Mouse (Mus musculus): ENCODE data around the gene Syt2. TPM values are rescaled to one million over a fixed set of nuclear protein-coding genes. Genes with fewer than 3 reads are reported as not detected.

Syt2 gene
- polyA plus RNA-seq, 1 experiment, result not detected

GRCm38 (mm10) chr1:134614554-134614953 is 31.9 kb upstream of the Syt2 start:
- TF ChIP-seq CTCF (IDR thresholded peaks at IDR 0.05; ENCODE audit: extremely low read depth, insufficient read depth, insufficient read length, insufficient replicate concordance) (no peak), POLR2A (IDR thresholded peaks at IDR 0.05; ENCODE audit: low read depth, low read length) (no peak)
- Histone ChIP-seq H3K27me3 (ENCODE audit: control insufficient read depth, insufficient read depth, low read length) (no peaks in the 10 kb centered on the region), H3K4me3 (ENCODE audit: extremely low read depth, insufficient read depth, insufficient read length) (no peak overlapping the region), H3K27ac (ENCODE audit: insufficient read depth, low read length) (no peak overlapping the region), H3K36me3 (ENCODE audit: control insufficient read depth, insufficient read depth, low read length) (peaks cover 33% of the 10 kb centered on the region), H3K4me1 (ENCODE audit: control insufficient read depth, insufficient read depth, insufficient read length) (no peaks in the 10 kb centered on the region)
- 84% methylated on average over 5 of the region's 5 CpGs for WGBS
- no peak for DNase-seq (ENCODE audit: low read depth in 1 of 2, low spot score in 2 of 2)

- no peaks in the 10 kb centered on the region for H3K4me1 ChIP-seq (ENCODE audit: control insufficient read depth, insufficient read depth, insufficient read length)
- no peak for TF ChIP-seq POLR2A (IDR thresholded peaks at IDR 0.05; ENCODE audit: low read depth, low read length)
- no peak for DNase-seq (ENCODE audit: low read depth in 1 of 2, low spot score in 2 of 2)
- peaks cover 35% of the 10 kb centered on the region for H3K36me3 ChIP-seq (ENCODE audit: control insufficient read depth, insufficient read depth, low read length)
- WGBS, result 75% methylated on average over 2 of the region's 2 CpGs
- H3K27ac ChIP-seq (ENCODE audit: insufficient read depth, low read length), result no peak overlapping the region
- H3K4me3 ChIP-seq (ENCODE audit: extremely low read depth, insufficient read depth, insufficient read length), result no peak overlapping the region
- H3K27me3 ChIP-seq (ENCODE audit: control insufficient read depth, insufficient read depth, low read length), result no peaks in the 10 kb centered on the region
Observed at GRCm38 (mm10) chr1:134614988-134615387, 31.5 kb upstream of the Syt2 start.

GRCm38 (mm10) chr1:134617656-134618055 is 28.8 kb upstream of the Syt2 start:
- Histone ChIP-seq H3K36me3 (ENCODE audit: control insufficient read depth, insufficient read depth, low read length) (peaks cover 47% of the 10 kb centered on the region), H3K27ac (ENCODE audit: insufficient read depth, low read length) (no peak overlapping the region), H3K4me1 (ENCODE audit: control insufficient read depth, insufficient read depth, insufficient read length) (no peaks in the 10 kb centered on the region), H3K27me3 (ENCODE audit: control insufficient read depth, insufficient read depth, low read length) (no peaks in the 10 kb centered on the region), H3K4me3 (ENCODE audit: extremely low read depth, insufficient read depth, insufficient read length) (no peak overlapping the region)
- TF ChIP-seq CTCF (IDR thresholded peaks at IDR 0.05; ENCODE audit: extremely low read depth, insufficient read depth, insufficient read length, insufficient replicate concordance) (no peak), POLR2A (IDR thresholded peaks at IDR 0.05; ENCODE audit: low read depth, low read length) (no peak)
- WGBS, result 90% methylated on average over 9 of the region's 9 CpGs
- no peak for DNase-seq (ENCODE audit: low read depth in 1 of 2, low spot score in 2 of 2)

GRCm38 (mm10) chr1:134625325-134625724 is 21.2 kb upstream of the Syt2 start:
- peaks cover 49% of the 10 kb centered on the region for H3K36me3 ChIP-seq (ENCODE audit: control insufficient read depth, insufficient read depth, low read length)
- H3K27ac ChIP-seq (ENCODE audit: insufficient read depth, low read length), result no peak overlapping the region
- H3K27me3 ChIP-seq (ENCODE audit: control insufficient read depth, insufficient read depth, low read length), result no peaks in the 10 kb centered on the region
- no peak overlapping the region for H3K4me3 ChIP-seq (ENCODE audit: extremely low read depth, insufficient read depth, insufficient read length)
- no peaks in the 10 kb centered on the region for H3K4me1 ChIP-seq (ENCODE audit: control insufficient read depth, insufficient read depth, insufficient read length)
- no peak for DNase-seq (ENCODE audit: low read depth in 1 of 2, low spot score in 2 of 2)
- 93% methylated on average over 4 of the region's 4 CpGs for WGBS
- TF ChIP-seq CTCF (IDR thresholded peaks at IDR 0.05; ENCODE audit: extremely low read depth, insufficient read depth, insufficient read length, insufficient replicate concordance) (no peak), POLR2A (IDR thresholded peaks at IDR 0.05; ENCODE audit: low read depth, low read length) (no peak)

- TF ChIP-seq CTCF (IDR thresholded peaks at IDR 0.05; ENCODE audit: extremely low read depth, insufficient read depth, insufficient read length, insufficient replicate concordance) (no peak), POLR2A (IDR thresholded peaks at IDR 0.05; ENCODE audit: low read depth, low read length) (no peak)
- Histone ChIP-seq H3K27me3 (ENCODE audit: control insufficient read depth, insufficient read depth, low read length) (no peaks in the 10 kb centered on the region), H3K4me3 (ENCODE audit: extremely low read depth, insufficient read depth, insufficient read length) (no peak overlapping the region), H3K27ac (ENCODE audit: insufficient read depth, low read length) (no peak overlapping the region), H3K4me1 (ENCODE audit: control insufficient read depth, insufficient read depth, insufficient read length) (no peaks in the 10 kb centered on the region), H3K36me3 (ENCODE audit: control insufficient read depth, insufficient read depth, low read length) (peaks cover 49% of the 10 kb centered on the region)
- DNase-seq (ENCODE audit: low read depth in 1 of 2, low spot score in 2 of 2), result no peak
- WGBS, result 90% methylated on average over 10 of the region's 10 CpGs
Observed at GRCm38 (mm10) chr1:134629455-134629854, 17.0 kb upstream of the Syt2 start.

GRCm38 (mm10) chr1:134634296-134634695 is 12.2 kb upstream of the Syt2 start:
- TF ChIP-seq POLR2A (IDR thresholded peaks at IDR 0.05; ENCODE audit: low read depth, low read length), result no peak
- no peak for TF ChIP-seq CTCF (IDR thresholded peaks at IDR 0.05; ENCODE audit: extremely low read depth, insufficient read depth, insufficient read length, insufficient replicate concordance)
- 85% methylated on average over 7 of the region's 7 CpGs for WGBS

GRCm38 (mm10) chr1:134636245-134636644 is 10.2 kb upstream of the Syt2 start:
- Histone ChIP-seq H3K4me3 (ENCODE audit: extremely low read depth, insufficient read depth, insufficient read length) (no peak overlapping the region), H3K4me1 (ENCODE audit: control insufficient read depth, insufficient read depth, insufficient read length) (no peaks in the 10 kb centered on the region), H3K27me3 (ENCODE audit: control insufficient read depth, insufficient read depth, low read length) (no peaks in the 10 kb centered on the region), H3K36me3 (ENCODE audit: control insufficient read depth, insufficient read depth, low read length) (peaks cover 10% of the 10 kb centered on the region), H3K27ac (ENCODE audit: insufficient read depth, low read length) (no peak overlapping the region)
- TF ChIP-seq POLR2A (IDR thresholded peaks at IDR 0.05; ENCODE audit: low read depth, low read length), result no peak
- TF ChIP-seq CTCF (IDR thresholded peaks at IDR 0.05; ENCODE audit: extremely low read depth, insufficient read depth, insufficient read length, insufficient replicate concordance), result no peak
- no peak for DNase-seq (ENCODE audit: low read depth in 1 of 2, low spot score in 2 of 2)
- WGBS, result 77% methylated on average over 3 of the region's 3 CpGs

More at GRCm38 (mm10) chr1:134634296-134634695, 12.2 kb upstream of the Syt2 start:
- Histone ChIP-seq H3K4me1 (ENCODE audit: control insufficient read depth, insufficient read depth, insufficient read length) (no peaks in the 10 kb centered on the region), H3K27ac (ENCODE audit: insufficient read depth, low read length) (no peak overlapping the region), H3K36me3 (ENCODE audit: control insufficient read depth, insufficient read depth, low read length) (peaks cover 24% of the 10 kb centered on the region), H3K27me3 (ENCODE audit: control insufficient read depth, insufficient read depth, low read length) (no peaks in the 10 kb centered on the region), H3K4me3 (ENCODE audit: extremely low read depth, insufficient read depth, insufficient read length) (no peak overlapping the region)
- no peak for DNase-seq (ENCODE audit: low read depth in 1 of 2, low spot score in 2 of 2)

Measured in spleen, adult 2 months (tissue).